Mouse (Mus musculus) small intestine, adult 2 months (tissue): ENCODE results near the gene Bsx.

Source experiments
- CTCF ChIP-seq: fragments of 200-500 bp; IDR thresholded peaks from 2 replicates; pipeline ENCODE4 v1.5.1; 2012; ENCODE audit warnings: low read depth, mild to moderate bottlenecking, control low read depth, inconsistent platforms, low read length, moderate library complexity, mixed read lengths; ENCODE audit not compliant: insufficient replicate concordance, insufficient read length; ENCODE audit errors: extremely low read depth
- POLR2A ChIP-seq: fragments of 200-500 bp; IDR thresholded peaks from 2 replicates; pipeline ENCODE4 v1.6.1; 2012; ENCODE audit warnings: low read depth, mild to moderate bottlenecking, control low read depth, inconsistent platforms, low read length, moderate library complexity

DNA sequence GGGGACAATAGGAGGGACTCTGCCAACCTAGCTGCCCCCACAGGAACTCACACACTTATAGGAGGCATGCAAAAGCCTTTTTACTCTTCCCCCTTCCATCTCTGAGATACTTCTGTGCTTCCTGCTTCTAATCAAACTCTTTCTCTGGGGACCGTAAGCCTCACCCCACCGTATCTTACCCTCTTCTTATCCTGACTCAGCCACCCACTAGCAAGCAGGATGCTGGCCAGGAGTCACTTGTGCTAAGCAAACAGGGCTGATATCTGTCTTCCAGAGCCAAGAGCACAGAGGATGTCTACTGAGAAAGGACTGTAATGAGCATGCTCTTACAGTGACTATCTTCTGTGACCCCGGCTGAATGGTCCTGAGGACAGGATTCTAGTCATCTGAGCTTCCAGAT, 34.3 kb upstream of the Bsx start:
- TF ChIP-seq POLR2A (no peak), CTCF (no peak)
